Mouse (Mus musculus): ENCODE data around the gene Baiap2.

- TF ChIP-seq MAX (IDR thresholded peaks at IDR 0.05; ENCODE audit: low read length) (peak; percentile 75), CTCF (conservative IDR thresholded peaks at IDR 0.05 in 1 of 2, IDR thresholded peaks at IDR 0.05 in 1 of 2; ENCODE audit: low read depth in 2 of 2, low read length in 2 of 2) (no peak), POLR2A (IDR thresholded peaks at IDR 0.05; ENCODE audit: low read depth, low read length) (no peak), POLR2AphosphoS2 (IDR thresholded peaks at IDR 0.05; ENCODE audit: low read depth, low read length) (no peak), TCF12 (IDR thresholded peaks at IDR 0.05; ENCODE audit: low read depth, low read length) (peak; percentile 49), E2F4 (IDR thresholded peaks at IDR 0.05; ENCODE audit: insufficient replicate concordance, low read depth, low read length) (peak; percentile 45; the same call in 1 of the 2 replicates)
Observed at GRCm38 (mm10) chr11:119929603-119930265, 12.8 kb upstream of the Baiap2 start.

All from CH12.LX (cell line).